Mouse (Mus musculus) neural tube, embryonic 11.5 days (tissue): Measurements from ENCODE around the gene Cstf2t. TPM values are rescaled to one million over a fixed set of nuclear protein-coding genes. Genes with fewer than 3 reads are reported as not detected.

Experiments
- ATAC-seq: fragments of 200-750 bp; cut with Nextera tagmentation; 2 replicates; pipeline ENCODE4 v1.8.0; 2017; ENCODE audit warnings: moderate number of reproducible peaks, mild to moderate bottlenecking, moderate TSS enrichment, moderate library complexity; ENCODE audit not compliant: insufficient read depth, low FRiP score, low TSS enrichment
- DNase-seq: peaks from one replicate; pipeline ENCODE4 v3.0.0-alpha.2; 2015; ENCODE audit warnings: low spot score
- H3K27ac ChIP-seq: fragments of 300-500 bp; sonication (generic); 2 replicates; pipeline ENCODE4 v1.5.1; 2014; ENCODE audit warnings: low read depth, mild to moderate bottlenecking, low read length
- H3K27me3 ChIP-seq: fragments of 300-500 bp; sonication (generic); 2 replicates; pipeline ENCODE4 v1.6.1; 2014; ENCODE audit warnings: mild to moderate bottlenecking, low read length, mixed read lengths; ENCODE audit not compliant: control insufficient read depth, insufficient read depth
- H3K36me3 ChIP-seq: fragments of 300-500 bp; sonication (generic); 2 replicates; pipeline ENCODE4 v1.6.1; 2014; ENCODE audit warnings: mild to moderate bottlenecking, low read length, moderate library complexity, mixed read lengths; ENCODE audit not compliant: control insufficient read depth, insufficient read depth
- H3K4me1 ChIP-seq: fragments of 300-500 bp; sonication (generic); 2 replicates; pipeline ENCODE4 v1.6.1; 2014; ENCODE audit warnings: low read length, mixed read lengths; ENCODE audit not compliant: control insufficient read depth, insufficient read depth
- H3K4me2 ChIP-seq: fragments of 300-500 bp; sonication (generic); 2 replicates; pipeline ENCODE4 v1.6.1; 2014; ENCODE audit warnings: low read depth, mild to moderate bottlenecking, moderate library complexity
- H3K4me3 ChIP-seq: fragments of 300-500 bp; sonication (generic); 2 replicates; pipeline ENCODE4 v1.5.1; 2014; ENCODE audit warnings: low read depth, low read length
- H3K9ac ChIP-seq: fragments of 300-500 bp; sonication (generic); 2 replicates; pipeline ENCODE4 v1.6.1; 2014; ENCODE audit warnings: mild to moderate bottlenecking, low read length
- H3K9me3 ChIP-seq: fragments of 300-500 bp; sonication (generic); 2 replicates; pipeline ENCODE4 v1.6.1; 2016; ENCODE audit warnings: low read length; ENCODE audit not compliant: control insufficient read depth
- WGBS: fragments of 180-500 bp; shearing (Covaris S2); extraction: QIAGEN DNeasy Blood & Tissue Kit; methylation state at CpG from one replicate; pipeline ENCODE4 v1.1.7; 2014; 5-methylcytosine and 5-hydroxymethylcytosine counted together
- polyA plus RNA-seq: library from polyadenylated mRNA; unstranded; fragments of >200 nt; fragmentation: Nextera tagmentation; extraction: Ambion mirVana; gene quantifications from 2 replicates; pipeline ENCODE4 v1.2.1, GENCODE M21; 2014

Gene Cstf2t
- polyA plus RNA-seq: 51.0 and 53.2 TPM in 2 replicates

DNA sequence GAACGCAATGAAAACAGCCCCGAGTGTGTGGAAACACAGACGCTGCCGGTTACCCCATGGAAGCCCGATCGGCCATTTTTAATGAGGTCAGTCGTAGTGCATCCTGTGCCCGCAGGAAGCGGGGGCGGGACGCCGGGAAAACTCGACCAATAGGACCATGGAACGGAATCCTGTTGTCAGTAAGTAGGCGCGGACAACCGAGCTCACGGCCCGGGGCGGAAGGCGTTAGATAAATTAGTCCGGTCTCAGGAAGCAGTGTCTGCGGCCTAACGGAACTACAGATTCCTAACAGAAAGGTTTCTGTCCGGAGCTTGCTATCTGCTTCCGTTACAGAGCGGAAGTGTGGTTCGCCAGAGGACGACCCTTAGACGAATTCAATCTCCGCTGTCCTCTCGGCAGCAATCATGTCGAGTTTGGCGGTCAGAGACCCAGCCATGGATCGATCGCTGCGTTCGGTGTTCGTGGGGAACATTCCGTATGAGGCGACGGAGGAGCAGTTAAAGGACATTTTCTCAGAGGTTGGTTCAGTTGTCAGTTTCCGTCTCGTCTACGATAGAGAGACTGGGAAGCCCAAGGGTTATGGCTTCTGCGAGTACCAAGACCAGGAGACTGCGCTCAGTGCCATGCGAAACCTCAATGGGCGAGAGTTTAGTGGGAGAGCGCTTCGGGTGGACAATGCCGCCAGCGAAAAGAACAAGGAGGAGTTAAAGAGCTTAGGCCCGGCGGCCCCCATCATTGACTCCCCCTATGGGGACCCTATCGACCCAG is at the start of gene Cstf2t:
Gene Cstf2t, plus strand, starts transcription at position 176 of the 768 bp plus-strand sequence.
- ATAC-seq (peak; percentile 99), DNase-seq (peak; percentile 98)
- Histone ChIP-seq H3K36me3 (peaks cover 16% of the 10 kb centered on the region), H3K4me1 (peaks cover 12% of the 10 kb centered on the region), H3K4me3 (peak within 1 kb of the TSS; percentile 51), H3K27ac (peak within 1 kb of the TSS; percentile 42), H3K4me2 (peak within 1 kb of the TSS; percentile 84), H3K27me3 (no peaks in the 10 kb centered on the region), H3K9ac (peak within 1 kb of the TSS; percentile 69), H3K9me3 (no peaks in the 10 kb centered on the region; the same call in 1 of the 2 replicates)
- 2% methylated on average over 56 of the region's 56 CpGs for WGBS

DNA sequence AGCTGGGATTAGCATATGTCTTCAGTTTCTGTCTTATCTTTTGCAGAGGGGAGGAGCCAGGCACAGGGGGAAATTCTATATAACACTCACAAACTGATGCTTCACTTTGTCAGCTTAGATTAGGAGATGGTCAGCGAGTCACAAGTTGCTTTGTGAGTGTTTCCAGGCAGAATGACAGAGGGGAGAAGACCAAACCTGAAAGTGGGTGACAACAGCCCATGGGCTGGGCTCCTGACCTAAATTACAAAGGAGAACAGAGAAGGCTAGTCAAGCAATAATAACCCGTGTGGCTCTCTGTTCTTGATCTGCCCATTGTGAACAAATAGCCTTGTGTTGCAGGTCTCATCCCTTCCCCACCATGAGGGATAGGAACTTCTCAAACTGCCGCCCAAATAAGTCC is 43.7 kb upstream of the Cstf2t start:
- ATAC-seq: no peak
- Histone ChIP-seq H3K9me3 (no peaks in the 10 kb centered on the region), H3K4me2 (no peak overlapping the region), H3K9ac (no peak overlapping the region), H3K36me3 (no peaks in the 10 kb centered on the region), H3K27ac (no peak overlapping the region), H3K4me3 (no peak overlapping the region), H3K27me3 (no peaks in the 10 kb centered on the region), H3K4me1 (no peaks in the 10 kb centered on the region)
- no peak for DNase-seq
- WGBS: 79% methylated on average over 3 of the region's 3 CpGs

DNA sequence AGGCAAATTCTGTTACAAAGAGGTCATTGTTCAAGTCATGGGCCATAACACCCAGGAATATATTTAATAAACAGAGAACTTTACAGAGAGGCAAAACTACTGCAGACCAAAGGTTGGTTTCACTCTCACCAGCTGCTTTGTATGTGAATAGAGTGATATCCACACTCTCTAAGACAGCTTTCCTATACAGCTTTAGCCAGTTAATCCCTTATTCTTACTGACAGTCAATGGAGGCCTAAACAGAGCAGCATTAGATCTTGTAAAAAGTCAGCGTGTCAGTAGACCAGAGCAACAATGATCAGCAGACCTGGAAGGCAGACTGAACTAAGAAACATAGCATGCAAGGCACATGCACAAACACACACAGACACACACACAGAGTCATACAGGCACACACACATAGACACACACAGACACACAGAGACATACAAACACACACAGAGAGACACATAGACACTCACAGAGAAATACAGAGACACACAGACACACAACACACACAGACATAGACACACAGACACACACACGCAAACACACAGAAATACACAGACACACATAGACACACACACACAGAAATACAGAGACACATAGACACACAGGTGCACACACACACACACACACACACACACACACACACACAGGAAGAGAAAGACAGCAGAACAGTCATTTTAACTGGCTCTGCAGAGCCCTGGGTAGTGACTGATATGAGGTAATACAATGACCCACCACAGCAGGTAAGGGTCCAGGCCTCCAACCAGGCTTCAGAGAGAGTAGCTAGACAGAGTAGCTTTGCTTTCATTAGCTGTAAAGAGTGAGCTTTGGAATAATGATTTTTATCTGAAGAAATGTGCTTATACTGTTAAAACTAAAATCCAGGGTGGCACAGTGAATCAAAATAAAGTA is 41.4 kb upstream of the Cstf2t start:
- no peak overlapping the region for H3K4me2 ChIP-seq
- no peaks in the 10 kb centered on the region for H3K9me3 ChIP-seq
- no peak overlapping the region for H3K9ac ChIP-seq
- no peaks in the 10 kb centered on the region for H3K4me1 ChIP-seq
- H3K4me3 ChIP-seq: no peak overlapping the region
- H3K27me3 ChIP-seq: no peaks in the 10 kb centered on the region
- no peak for DNase-seq
- H3K27ac ChIP-seq: no peak overlapping the region
- 82% methylated on average over 2 of the region's 2 CpGs for WGBS
- H3K36me3 ChIP-seq: no peaks in the 10 kb centered on the region
- ATAC-seq: no peak

DNA sequence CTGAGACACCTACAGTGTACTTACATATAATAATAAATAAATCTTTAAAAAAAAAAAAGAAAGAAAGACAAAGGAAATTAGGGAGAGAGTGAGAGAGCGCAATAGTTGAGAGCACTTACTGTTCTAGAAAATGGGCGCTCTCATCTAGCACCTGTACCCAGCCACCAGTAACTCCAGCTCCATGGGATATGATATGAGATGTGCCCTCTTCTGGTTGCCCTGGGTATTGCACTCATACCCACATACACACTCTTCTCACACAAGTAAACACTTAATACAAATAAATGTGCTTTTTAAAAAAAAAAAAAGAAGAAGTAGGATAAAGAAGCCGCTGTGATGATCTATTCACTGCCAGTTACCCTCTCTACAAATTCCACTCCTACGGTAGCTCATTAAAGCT is 36.0 kb upstream of the Cstf2t start:
- no peak overlapping the region for H3K27ac ChIP-seq
- H3K27me3 ChIP-seq: no peaks in the 10 kb centered on the region
- no peaks in the 10 kb centered on the region for H3K36me3 ChIP-seq
- DNase-seq (no peak), ATAC-seq (no peak)
- H3K4me2 ChIP-seq: no peak overlapping the region
- no peaks in the 10 kb centered on the region for H3K4me1 ChIP-seq
- no peak overlapping the region for H3K4me3 ChIP-seq
- WGBS: 97% methylated on average over 4 of the region's 4 CpGs
- no peaks in the 10 kb centered on the region for H3K9me3 ChIP-seq
- no peak overlapping the region for H3K9ac ChIP-seq

DNA sequence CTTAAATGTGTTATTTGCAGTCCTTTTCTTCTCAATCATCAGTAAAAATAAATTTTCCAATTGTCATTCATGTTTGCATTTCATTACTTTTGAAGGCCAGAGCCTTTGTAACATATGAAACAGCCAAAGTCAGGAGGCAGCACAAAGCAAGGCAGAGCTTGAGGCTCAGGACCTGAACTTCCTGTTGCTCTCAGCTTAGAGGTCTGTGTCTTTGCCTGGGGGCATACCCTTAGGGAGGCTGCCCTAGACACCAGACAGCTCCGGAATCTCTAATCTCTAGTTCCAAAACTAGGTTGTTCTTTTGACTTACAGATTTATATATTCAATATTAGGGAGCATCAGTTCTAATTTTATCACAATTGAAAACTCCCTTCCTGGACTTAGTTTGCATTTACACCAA is 17.9 kb upstream of the Cstf2t start:
- Histone ChIP-seq H3K4me1 (no peaks in the 10 kb centered on the region), H3K9me3 (no peaks in the 10 kb centered on the region), H3K4me2 (no peak overlapping the region), H3K27ac (no peak overlapping the region), H3K9ac (no peak overlapping the region), H3K4me3 (no peak overlapping the region), H3K36me3 (no peaks in the 10 kb centered on the region), H3K27me3 (no peaks in the 10 kb centered on the region)
- WGBS: 84% methylated on average over 1 of the region's 1 CpGs
- no peak for ATAC-seq
- DNase-seq: no peak

DNA sequence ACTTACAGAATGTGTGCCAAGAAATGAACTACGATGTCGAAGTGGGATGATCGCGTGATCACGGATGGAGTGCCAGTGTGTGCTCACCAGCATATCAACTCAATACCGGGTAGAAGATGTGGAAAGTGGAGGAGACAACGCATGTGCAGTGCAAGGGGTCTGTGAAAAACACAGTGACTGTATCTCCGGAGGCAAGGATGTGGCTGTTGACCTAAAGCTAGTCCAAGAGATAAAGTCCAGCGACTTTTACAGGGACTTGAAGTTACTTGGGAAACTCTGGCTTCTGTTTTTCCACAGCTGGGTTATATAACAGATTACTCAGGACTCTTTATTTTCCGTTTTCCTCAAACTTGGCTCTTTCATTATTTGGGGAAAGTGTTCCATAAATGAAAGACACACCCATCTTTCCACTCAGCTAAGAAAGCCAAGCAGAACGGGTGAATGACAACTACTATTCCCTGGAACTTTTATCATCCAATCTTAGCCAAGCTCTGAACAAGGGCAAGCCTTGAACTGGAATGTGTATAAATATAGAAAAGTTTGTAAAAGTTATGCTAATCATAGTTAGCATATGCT is 17.3 kb upstream of the Cstf2t start:
- Histone ChIP-seq H3K4me3 (no peak overlapping the region), H3K36me3 (no peaks in the 10 kb centered on the region), H3K9me3 (no peaks in the 10 kb centered on the region), H3K27me3 (no peaks in the 10 kb centered on the region), H3K9ac (no peak overlapping the region), H3K4me2 (no peak overlapping the region), H3K4me1 (no peaks in the 10 kb centered on the region), H3K27ac (no peak overlapping the region)
- DNase-seq (no peak), ATAC-seq (no peak)
- WGBS: 87% methylated on average over 11 of the region's 11 CpGs

DNA sequence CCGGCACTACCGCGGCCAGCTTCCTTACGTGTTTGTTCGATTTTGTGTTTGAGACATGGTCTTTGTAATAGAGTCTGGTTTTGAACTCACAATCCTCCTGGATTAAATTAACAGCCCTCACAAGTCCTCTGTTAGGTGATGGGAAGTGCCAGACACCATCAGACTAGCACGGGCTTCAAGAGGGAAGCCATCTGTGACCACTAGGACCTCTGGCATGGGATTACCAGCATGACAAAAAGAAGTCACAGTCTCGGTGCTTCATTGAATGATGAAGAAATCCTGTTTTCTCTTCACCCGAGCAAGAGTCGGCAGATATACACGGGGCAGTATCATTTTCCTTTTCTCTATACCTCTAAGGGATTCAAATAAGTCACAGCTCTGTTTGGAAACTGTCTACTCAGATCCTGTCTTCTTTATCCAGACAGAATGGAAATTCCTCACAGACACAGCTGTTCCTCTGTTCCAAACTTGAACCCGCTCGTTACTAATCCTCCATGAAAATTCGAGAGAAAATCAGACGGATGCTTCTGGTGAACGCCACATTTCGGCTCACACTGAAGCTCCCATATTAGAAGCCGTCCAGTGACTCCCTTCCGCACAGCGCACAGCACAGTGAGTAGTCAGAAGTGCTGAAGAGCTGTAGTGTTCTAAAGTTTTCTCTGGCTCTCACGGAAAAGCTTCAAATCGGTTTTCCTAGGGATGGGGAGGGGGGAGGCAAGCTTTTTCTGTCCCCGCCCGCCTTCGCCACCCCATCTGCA is 8.5 kb upstream of the Cstf2t start:
- Histone ChIP-seq H3K4me2 (no peak overlapping the region), H3K4me3 (no peak overlapping the region), H3K27me3 (no peaks in the 10 kb centered on the region), H3K9me3 (no peaks in the 10 kb centered on the region), H3K27ac (0 out of 2 replicates have a peak overlapping the region, but pooled peaks have one; percentile 29), H3K4me1 (no peaks in the 10 kb centered on the region), H3K36me3 (no peaks in the 10 kb centered on the region), H3K9ac (no peak overlapping the region; the same call in 1 of the 2 replicates)
- DNase-seq: peak; percentile 34
- WGBS: 55% methylated on average over 24 of the region's 24 CpGs
- ATAC-seq: peak; percentile 20; the same call in 1 of the 2 replicates

DNA sequence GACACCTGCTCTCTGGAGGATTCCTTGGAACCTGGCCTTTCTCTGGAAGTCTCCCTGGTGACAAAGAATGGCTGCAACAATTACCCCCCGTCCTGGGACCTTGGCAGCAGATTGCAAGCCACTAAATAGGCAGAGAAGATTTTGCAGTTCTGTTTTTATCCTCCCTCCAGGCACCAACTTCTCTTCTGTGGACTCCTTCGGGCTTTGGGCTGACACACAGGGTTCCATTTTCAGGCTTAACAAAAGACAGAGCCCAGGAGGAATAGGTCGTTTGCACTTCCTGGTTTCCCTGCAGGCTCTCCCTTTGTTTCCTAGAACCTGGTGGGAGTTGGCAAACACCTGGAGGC is 7.9 kb upstream of the Cstf2t start:
- Histone ChIP-seq H3K36me3 (no peaks in the 10 kb centered on the region), H3K4me3 (no peak overlapping the region), H3K4me1 (no peaks in the 10 kb centered on the region), H3K4me2 (no peak overlapping the region), H3K27ac (0 out of 2 replicates have a peak overlapping the region, but pooled peaks have one; percentile 29), H3K27me3 (no peaks in the 10 kb centered on the region), H3K9me3 (no peaks in the 10 kb centered on the region), H3K9ac (no peak overlapping the region)
- WGBS: 18% methylated on average over 3 of the region's 3 CpGs
- ATAC-seq (0 out of 2 replicates have a peak, but pooled peaks have one; percentile 23), DNase-seq (no peak)
